Mouse (Mus musculus) cerebellum, adult 9-11 months (tissue): ENCODE results near the gene Olfr965.
"Not testable (repeated sequence)": the region's sequence is repeated elsewhere in the genome, so short reads cannot be mapped to it uniquely, and the experiment has no call there.

ENCODE experiments used
- DNase-seq: peaks from one replicate; pipeline ENCODE4 v3.0.0; 2022

Olfr965 gene

GRCm38 (mm10) chr9:39711053-39711452, at the start of gene Olfr965:
Gene Olfr965 (plus strand): TSS chr9:39711353.
- DNase-seq = no peak

GRCm38 (mm10) chr9:39666905-39667304, 44.2 kb upstream of the Olfr965 start, which contains the start of gene Olfr963:
Gene Olfr963 (plus strand): TSS chr9:39667205.
- no peak for DNase-seq

- no peak for DNase-seq
Observed at GRCm38 (mm10) chr9:39669723-39670122, 41.4 kb upstream of the Olfr965 start.

- no peak for DNase-seq
Observed at GRCm38 (mm10) chr9:39674820-39675219, 36.3 kb upstream of the Olfr965 start.

DNA sequence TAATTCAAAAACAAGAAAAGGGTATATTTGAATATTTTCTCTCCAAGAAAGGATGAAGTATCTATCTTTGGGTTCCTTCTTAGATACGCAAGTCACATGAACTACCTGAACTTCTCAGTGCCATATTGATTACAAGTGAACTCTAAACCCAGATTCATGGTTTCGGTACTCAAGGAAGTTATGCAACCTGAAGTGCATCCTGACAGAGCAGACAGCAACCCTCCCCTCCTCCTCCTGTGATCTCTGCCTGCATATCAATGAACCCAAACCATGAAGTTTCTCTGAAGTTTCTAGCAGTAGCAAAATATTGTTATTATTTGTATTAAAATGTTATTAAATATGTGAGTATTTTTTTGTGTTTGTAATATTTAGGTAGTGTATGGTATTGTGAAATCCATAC, 32.6 kb upstream of the Olfr965 start:
- no peak for DNase-seq

GRCm38 (mm10) chr9:39679280-39679679, 31.9 kb upstream of the Olfr965 start:
- no peak for DNase-seq

GRCm38 (mm10) chr9:39701123-39701522, 10.0 kb upstream of the Olfr965 start:
- not testable (repeated sequence) for DNase-seq

- no peak for DNase-seq
Observed at GRCm38 (mm10) chr9:39707017-39707416, 4.1 kb upstream of the Olfr965 start, which contains the start of gene Olfr149. Gene Olfr149 (minus strand): TSS chr9:39707117.

DNA sequence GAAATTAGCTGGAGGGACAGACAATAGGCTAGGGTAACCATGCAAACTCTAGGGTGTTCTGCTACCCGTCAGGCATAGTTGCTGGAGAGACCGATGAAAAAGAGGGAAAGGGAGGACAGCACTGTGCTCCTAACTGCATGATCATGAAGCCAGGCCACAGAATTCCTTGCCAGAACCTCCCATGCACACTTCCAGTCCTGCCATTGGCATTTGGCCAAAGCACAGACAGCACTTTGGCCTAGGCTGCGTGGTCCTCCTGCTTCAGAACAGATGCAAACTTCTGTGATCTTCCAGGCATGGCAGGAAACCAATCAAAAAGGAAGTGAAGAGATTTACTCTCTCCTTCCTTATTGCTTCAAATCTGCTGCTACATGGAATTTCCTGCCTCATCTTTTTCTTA, 2.2 kb upstream of the Olfr965 start:
- no peak for DNase-seq

DNA sequence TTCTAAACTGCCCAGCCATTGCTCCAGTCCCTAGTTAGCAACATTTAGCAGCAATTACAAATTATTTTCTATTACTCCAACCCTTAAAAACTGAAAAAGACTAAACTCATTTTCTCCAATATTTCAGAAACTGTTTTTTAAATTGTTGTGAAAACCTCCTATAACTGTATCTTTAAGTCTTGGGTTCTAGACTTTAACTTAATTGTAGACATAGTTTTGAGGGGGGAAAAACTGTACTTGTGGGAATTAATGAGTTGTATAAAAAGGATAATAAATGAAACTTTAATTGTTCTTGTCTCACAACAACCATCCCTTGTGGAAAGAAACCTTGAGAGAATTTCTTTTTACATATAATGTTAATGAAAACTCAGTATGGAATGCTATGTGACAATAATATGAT, 19.5 kb downstream of the Olfr965 start, which contains the start of gene Olfr150:
Olfr150 (plus strand) TSS at position 301 of the 400 bp plus-strand sequence.
- DNase-seq = no peak

DNA sequence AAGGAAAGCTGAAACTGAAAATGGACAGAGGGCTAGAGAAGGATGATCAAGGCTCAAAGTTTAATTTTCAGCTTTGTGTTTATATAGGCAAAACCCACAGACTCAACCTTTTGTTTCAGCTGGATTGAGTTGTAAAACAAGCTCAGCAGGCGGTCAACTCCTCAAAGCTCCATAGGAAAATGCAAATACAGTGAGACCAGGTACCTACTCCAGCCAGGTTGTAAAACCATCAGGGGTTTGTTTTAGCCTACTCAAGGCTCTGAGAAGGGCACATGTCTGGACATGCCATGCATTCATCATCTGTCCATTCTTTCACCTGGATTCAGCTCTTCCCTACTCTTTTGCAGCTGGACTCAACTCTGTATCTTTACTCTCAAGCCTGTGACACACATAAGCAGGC, 29.6 kb downstream of the Olfr965 start:
- DNase-seq = no peak

DNA sequence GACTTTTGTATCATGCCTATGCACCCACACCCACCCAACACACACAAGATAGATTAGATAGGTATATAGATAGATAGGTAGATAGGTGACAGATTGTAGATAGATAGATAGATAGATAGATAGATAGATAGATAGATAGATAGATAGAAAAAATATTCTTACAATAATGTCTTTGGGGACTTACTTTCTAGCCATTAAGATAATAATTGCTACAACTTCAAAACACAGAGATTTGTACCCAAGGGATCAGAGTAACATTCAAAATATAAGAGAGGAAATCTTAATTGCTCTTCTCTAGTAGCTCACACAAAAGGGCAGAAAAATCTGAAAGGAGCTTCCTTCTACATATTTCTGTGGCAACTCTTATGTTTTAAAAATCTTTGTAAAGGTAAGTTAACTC, 34.8 kb downstream of the Olfr965 start, which contains the start of gene Olfr967:
Olfr967 (plus strand) TSS at position 301 of the 400 bp plus-strand sequence.
- no peak for DNase-seq

DNA sequence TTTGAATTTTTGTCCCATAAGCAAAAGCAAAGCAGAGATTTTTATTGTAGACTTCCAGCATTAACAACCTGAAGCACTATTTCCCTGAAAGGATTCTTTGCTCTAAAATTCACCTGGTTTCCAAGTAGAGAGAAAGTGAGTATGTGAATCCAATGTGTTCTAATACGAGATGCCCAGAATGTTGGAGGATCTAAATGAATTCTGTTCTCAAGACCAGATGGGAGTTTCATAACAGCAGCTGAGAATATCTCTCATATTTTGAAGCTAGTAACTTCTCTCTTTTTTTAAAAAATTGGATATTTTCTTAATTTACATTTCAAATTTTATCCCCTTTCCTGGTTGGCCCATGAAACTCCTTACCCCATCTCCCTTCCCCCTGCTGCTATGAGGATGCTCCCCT, 35.3 kb downstream of the Olfr965 start:
- DNase-seq = no peak
